Mouse (Mus musculus) yolk sac, embryonic 10.5 days (tissue): ENCODE data around the gene Six4.
"Not testable (repeated sequence)": the region's sequence is repeated elsewhere in the genome, so short reads cannot be mapped to it uniquely, and the experiment has no call there.

ENCODE experiments used
- DNase-seq: peaks from one replicate; pipeline ENCODE4 v3.0.0-alpha.2; 2017; ENCODE audit warnings: low spot score

Six4 gene

GRCm38 (mm10) chr12:73113196-73113595 lies at the start of gene Six4:
Gene Six4, minus strand, starts transcription at chr12:73113456.
- DNase-seq, result peak; percentile 84

DNA sequence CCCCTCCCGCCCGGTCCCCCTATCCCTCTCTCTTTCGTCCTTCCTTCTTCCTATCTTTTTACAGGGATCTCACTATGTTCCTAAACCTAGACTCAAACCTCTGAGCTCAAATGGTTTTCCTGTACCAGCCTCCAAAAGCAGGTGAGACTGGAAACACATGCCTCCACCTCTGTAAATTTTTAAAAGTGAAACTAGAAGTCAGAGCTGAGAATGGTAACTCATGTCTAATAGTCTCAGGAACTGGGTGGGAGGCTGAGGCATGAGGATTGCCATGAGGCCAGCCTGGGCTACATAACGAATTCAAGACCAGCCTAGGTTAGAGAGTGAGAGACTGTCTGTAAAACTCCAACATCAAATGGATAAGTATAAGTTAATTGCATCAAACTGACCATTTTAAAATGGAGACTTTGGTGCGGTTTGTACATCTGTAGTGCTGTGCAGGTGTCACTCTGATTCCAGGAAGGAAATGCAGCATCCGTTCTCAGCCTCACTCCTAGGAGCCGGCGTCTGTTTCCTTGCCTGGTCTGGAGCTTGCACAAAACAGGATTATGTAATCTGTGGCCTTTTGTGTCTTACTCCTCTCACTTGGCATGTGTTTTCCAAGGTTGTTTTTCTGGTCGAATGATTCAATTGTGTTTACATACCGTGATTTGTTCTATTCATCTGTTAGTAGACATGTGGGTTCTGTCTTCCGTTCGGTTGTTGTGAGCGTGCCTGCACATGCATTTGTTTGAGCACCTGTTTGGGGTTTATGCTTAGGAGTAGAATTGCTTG lies 49.3 kb upstream of the Six4 start:
- DNase-seq, result no peak

GRCm38 (mm10) chr12:73160341-73160740 lies 47.1 kb upstream of the Six4 start:
- DNase-seq, result no peak

GRCm38 (mm10) chr12:73154150-73154549 lies 40.9 kb upstream of the Six4 start:
- no peak for DNase-seq

GRCm38 (mm10) chr12:73151038-73151437 lies 37.8 kb upstream of the Six4 start:
- not testable (repeated sequence) for DNase-seq

- DNase-seq, result no peak
Observed at GRCm38 (mm10) chr12:73147236-73147635, 34.0 kb upstream of the Six4 start.

DNA sequence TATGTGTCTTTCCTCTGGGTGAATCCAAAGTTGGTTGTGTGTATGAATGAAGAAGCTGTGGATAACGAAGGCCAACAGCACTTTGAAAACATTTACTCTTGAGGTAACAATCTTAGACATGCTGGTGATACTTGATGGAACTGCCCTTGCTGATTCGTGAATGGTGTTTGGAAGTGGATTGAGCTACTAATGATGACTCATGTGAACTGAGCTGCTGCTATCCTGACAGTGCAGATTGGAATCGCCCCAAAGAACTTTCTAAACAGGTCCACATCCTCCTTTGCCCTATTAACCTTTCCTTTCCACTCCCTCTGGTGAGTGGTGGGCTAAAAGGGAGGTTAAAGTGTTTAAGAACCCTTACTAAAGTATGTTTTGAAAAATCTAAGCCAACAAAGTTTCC lies 27.5 kb upstream of the Six4 start:
- DNase-seq, result no peak

DNA sequence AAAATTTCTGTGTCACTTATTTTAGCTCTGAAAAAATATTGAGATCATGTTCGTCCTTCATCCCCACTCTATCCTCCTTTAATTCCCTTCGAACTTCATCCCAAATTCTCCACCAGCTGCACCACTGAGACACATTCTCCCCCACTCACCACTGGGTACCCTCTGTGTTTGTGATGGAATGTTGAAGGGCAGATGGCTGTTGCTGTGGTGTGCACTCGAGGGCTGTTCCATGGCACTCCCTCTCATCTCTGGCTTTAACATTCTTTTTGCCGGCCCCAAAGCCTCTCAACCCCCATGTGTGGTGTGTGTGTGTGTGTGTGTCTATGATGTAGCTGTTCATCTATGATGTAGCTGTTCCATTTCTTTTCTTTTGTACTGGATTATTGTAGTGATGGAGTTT lies 12.0 kb upstream of the Six4 start:
- DNase-seq, result no peak

GRCm38 (mm10) chr12:73123093-73124041 lies 10.1 kb upstream of the Six4 start, which contains the start of gene Mnat1:
Gene Mnat1, plus strand, starts transcription at chr12:73123717.
- peak; percentile 80 for DNase-seq

DNA sequence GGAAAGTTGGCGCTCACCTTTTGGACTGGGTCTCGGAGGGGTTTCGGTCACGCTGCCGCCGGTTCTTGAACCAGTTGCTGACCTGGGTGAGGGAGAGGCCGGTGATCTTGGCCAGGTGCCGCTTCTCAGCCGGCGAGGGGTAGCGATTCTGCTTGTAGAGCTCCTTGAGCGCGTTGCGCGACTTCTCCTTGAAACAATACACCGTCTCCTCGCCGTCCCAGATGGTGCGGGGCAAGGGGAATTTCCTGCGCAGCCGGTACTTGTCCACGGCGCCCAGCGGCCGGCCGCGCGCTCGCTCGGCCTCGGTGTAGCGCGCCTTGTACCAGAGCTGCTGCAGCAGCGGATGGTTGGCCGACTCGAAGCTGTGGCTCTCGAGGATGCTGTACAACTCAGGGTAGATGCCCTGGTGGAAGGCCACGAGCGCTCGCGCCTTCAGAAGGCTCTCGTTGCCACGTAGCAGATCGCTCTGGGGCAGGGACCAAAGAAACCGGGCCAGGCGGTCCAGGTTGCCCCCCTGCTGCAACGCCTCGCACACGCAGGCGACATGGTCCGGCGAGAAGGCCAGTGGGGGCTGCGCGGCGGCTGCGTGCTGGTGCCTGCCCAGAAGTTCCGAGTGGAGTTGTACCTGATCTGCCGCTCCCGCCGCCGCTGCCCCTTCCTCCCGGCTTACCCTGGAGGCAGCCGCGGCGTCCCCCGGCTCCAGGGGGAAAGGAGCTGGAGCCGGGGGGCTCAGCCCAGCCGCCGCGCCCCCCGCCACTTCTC lies 749 bp downstream of the Six4 start:
- peak; percentile 38 for DNase-seq

DNA sequence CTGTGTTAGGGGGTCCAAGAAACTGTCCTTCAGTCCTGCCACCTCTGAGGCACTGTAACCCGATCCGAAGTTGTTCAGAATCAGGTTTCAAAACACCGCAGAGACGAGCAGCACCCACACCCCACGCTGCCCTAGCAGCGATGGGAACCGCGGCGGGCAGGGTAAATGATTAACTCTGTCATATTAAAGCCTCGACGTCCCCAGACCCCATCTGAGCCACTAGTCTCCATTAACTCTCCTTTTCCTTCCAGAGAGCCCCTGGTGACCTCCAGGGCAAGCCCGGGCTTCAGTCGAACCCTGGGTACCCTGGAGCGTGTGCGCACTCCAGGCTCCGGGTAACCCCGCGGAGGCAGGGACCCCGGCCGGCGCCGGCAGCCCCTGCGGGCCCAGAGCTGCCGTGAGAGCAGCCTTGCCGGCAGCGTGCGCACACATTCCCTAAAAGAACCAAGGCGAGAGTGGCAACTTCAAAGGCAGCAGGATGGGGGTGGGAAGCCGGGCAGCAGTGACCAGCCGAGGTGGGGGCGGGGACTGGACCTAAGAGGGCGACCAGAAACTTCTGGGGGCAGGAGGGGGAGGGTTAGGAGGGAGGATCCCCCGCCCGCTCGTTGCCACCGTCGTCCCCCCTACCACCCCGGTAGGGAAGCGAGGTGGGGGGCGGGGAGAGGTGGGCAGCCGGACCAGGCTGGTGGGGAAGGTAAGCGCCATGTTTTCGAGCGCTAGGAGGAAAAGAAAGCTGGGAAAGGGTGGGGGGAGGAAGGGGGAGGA lies 1.5 kb downstream of the Six4 start:
- peak; percentile 58 for DNase-seq

DNA sequence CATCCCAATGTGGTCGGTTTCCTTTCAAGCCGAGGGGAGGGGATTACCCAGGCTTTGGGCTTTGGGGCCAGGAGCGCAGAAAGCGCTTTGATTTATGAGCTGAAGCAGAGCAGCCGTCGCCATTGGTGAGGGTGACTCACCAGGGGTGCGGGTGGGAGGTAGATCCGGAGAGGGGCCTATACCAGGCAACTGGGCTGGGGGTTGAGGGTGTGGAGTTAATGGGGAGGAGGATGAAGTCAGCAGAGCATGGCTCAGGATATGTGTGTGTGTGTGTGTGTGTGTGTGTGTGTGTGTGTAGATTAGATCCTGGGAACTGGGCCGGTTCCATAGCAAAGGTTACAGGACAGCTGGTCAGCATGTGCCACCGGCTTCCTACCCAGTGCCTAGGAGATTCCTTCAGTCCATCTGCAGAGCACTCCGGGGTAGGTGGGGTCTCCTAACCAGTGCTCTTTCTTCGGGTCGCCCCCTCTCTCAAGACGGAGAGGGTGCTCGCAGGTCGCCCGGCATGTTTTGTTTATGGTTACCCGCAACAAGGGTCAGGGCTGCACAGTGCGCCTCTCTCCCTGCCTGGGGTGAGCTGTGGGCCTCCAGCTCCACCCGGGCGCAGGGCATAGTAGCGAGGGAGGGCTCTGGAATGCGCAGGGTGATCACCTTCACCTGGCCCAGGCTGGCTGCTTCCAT lies 2.7 kb downstream of the Six4 start:
- peak; percentile 34 for DNase-seq

- no peak for DNase-seq
Observed at GRCm38 (mm10) chr12:73107821-73108220, 5.4 kb downstream of the Six4 start.

DNA sequence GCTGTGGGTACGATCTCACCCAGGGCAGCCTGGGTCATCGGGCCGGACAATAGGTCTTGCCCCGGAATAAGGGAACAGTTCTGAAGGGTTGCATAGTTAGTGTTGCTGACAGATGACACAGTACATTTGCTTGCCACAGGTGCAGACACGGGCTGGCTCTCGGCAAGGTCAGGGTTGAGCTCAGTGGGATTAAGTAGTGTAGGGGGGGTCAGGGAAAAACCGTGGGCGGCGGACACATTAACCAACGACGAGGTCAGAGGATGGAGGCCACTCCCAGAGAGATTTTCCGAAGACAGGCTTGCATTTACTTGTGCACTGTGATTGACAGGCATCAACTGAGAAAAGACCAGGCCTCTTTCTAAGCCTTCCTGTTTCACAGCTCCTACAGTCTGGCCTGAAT lies 9.5 kb downstream of the Six4 start:
- no peak for DNase-seq

DNA sequence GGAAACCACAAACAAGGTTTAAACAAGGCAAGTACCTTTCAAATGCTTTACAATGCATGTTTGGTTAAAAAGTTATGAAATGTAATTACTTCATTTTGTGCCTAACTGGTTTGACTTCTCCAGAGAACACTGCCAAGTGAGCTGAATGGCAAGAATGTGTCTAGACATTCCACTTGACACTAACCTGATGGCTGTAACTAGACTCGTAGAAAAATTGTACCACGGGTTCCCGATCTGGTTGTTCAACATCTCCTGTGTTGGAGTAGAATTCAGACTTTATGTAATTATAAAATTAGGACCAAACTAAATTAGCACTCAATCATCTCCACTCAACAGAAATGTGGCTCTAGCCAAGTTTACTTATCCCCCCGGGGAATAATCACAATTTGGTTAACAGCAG lies 14.7 kb downstream of the Six4 start:
- no peak for DNase-seq

GRCm38 (mm10) chr12:73096177-73096576 lies 17.1 kb downstream of the Six4 start:
- DNase-seq, result not testable (repeated sequence)

DNA sequence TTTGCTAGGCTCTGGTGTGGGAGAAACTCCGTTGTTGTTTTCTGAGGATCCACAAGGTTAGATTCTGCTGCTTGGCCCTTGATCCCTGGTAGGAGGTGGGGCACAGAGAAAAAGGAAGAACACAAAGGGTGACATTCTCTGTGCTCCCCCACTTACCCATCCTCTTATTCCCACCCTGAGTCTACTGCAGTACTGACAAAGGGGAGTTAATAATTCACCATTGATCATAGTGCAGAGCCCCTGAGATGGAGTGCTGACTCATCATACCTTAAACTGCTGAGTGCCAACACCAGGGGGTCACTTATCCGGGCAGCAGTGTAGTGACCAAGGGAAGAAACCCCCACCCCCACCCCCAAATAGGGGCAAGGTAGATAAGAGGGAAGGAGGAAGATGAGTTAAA lies 18.7 kb downstream of the Six4 start:
- DNase-seq, result no peak

- DNase-seq, result no peak
Observed at GRCm38 (mm10) chr12:73094189-73094588, 19.1 kb downstream of the Six4 start.

GRCm38 (mm10) chr12:73090672-73091335 lies 22.5 kb downstream of the Six4 start:
- peak; percentile 3 for DNase-seq

- peak; percentile 21 for DNase-seq
Observed at GRCm38 (mm10) chr12:73088911-73089310, 24.3 kb downstream of the Six4 start.
